Mouse (Mus musculus) fibroblast of lung, adult 2 months (primary cell): ENCODE measurements around the gene Gng7.

Experiments used
- DNase-seq: peaks from one replicate; pipeline ENCODE4 v3.0.0-alpha.2; 2011; ENCODE audit warnings: low read depth

Gng7 gene

DNA sequence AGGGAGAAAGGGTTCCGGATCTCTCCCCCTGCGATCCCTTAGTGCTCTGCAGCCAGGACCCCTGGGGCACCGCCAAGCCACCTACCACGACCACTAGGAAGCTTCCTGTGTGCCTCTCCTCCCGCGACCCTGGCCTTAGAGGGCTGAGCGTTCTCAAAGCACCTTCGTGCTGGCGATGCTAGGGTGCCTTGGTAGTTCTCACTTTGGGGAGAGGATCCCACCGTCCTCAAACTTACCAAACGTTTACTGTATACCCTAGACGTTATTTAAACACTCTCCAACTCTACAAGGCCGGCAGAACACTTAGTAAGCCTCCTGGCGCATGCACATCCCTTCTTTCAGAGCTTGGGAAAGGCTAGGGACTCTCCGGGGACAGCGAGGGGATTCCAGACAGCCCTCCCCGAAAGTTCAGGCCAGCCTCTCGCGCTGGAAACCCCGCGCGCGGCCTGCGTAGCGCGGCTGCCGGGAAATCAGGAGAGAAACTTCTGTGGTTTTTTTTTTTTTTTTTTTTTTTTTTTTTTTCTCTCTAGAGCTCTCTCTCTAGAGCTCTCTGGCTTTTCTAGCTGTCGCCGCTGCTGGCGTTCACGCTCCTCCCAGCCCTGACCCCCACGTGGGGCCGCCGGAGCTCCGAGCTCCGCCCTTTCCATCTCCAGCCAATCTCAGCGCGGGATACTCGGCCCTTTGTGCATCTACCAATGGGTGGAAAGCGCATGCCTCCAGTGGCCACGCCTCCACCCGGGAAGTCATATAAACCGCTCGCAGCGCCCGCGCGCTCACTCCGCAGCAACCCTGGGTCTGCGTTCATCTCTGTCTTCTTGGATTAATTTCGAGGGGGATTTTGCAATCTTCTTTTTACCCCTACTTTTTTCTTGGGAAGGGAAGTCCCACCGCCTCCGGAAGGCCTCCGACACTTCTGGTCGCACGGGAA lies 85.2 kb downstream of the Gng7 start, which contains the start of gene Gadd45b:
TSS of gene Gadd45b (plus strand) at position 775 of the 928 bp plus-strand sequence.
- peak; percentile 98 for DNase-seq

DNA sequence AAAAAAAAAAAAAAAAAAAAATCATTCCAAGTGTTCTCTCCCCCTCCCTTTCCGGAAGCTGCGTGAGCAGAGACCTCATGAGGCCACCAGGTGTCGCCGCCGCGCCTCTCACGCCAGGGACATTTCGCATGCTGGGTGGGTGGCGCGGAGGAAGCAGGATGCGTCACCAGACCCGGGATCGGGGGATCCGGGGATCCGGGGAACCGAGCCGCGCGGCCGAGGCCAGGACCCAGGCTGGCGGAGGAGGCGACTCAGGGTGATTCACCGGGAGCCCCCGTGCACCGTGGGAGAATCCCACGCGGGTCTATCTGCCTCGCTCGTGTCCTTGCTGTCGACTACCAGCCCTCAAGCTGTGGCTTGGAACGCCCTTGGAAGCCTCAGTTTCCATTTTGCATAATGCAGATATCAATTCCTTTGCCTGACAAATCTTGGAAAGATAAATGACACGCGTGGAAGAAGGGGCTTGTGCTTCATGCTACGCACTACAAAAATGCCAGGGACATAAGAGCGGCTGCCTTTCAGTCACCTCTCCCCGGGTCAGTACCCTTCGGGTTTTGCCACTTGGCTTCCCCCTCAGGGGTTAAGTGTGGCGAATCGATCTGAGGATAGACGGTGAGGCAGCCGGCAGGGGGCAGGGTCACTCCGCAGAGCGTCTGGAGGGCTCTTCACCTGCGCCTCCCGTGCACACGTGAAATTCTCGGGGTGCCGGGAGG lies 86.0 kb downstream of the Gng7 start:
- no peak for DNase-seq

GRCm38 (mm10) chr10:80925472-80925871 lies 89.3 kb downstream of the Gng7 start:
- no peak for DNase-seq

- no peak for DNase-seq
Observed at GRCm38 (mm10) chr10:80921923-80922322, 92.8 kb downstream of the Gng7 start.

GRCm38 (mm10) chr10:80917779-80918434 lies 96.8 kb downstream of the Gng7 start, which contains the start of gene Lmnb2:
TSS of gene Lmnb2 (minus strand) at chr10:80918245.
- DNase-seq, result peak; percentile 34

DNA sequence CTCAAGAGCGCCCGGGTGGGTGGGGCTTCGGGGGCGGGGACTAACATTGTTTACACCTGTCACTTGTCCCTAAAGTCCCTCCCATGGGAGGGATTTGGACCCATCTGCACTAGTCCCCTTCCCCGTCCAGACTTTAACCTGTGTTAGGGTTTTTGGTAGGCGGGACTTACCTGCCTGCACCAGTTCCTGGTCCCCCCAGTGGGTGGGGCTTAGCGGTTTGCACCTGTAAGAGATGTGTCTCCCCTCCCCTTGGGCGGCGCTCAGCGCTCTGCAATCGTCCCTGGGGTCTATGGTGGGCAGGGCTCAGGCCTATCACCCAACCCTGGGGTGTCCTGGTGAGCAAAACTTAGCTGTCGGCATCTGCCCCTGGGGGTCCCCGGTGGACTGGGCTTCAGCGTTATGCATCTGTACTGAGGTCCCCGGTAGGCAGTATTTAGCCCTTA lies 97.4 kb downstream of the Gng7 start:
- no peak for DNase-seq

- no peak for DNase-seq
Observed at GRCm38 (mm10) chr10:80915736-80916135, 99.0 kb downstream of the Gng7 start.

GRCm38 (mm10) chr10:80915260-80915659 lies 99.5 kb downstream of the Gng7 start:
- DNase-seq, result no peak

DNA sequence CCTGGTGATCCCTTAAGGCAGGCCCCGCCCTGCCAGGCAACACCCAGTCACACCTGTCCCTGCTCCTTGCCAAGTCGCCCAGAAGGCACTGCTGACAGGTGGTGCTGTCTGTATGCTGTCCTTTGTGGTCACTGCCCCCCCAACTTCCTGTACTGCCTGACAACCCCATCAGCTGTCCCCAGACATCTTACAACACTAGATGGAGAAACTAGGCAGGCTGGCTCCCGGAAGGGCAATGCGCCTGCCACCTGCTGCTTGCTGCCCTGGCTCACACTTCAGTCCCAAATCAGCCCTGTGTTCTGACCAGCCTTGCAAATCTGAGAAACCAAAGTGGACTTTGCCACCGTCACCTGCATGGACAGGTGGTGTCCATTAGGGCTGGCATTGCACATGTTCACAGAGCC lies 100.5 kb downstream of the Gng7 start:
- DNase-seq, result no peak

DNA sequence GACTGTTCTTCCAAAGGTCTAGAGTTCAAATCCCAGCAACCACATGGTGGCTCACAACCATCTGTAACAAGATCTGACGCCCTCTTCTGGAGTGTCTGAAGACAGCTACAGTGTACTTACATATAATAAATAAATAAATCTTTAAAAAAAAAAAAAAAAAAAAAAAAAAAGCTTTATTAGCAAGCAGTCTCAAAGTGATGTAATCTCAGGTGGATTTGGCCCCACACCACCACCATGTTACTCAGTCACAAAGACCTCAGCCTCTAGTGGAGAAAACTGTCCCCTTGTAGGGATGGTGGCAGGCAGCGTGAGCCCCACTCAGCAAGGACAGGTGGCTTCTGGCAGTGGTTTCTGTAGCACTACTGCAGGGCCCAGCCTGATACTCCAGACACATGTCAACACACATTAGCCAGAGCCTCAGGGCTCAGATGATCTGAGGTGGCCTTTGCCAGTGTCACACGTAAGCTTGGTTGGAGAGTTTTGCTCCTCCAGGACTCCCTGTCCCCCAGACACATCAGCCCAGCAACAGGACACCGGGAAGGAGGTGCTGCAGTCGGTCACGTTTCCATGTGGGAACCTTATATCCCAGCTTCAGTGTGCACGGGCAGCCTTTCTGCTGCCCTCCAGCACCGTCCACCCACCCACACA lies 101.3 kb downstream of the Gng7 start:
- no peak for DNase-seq

- no peak for DNase-seq
Observed at GRCm38 (mm10) chr10:80911891-80912290, 102.9 kb downstream of the Gng7 start.

GRCm38 (mm10) chr10:80911354-80911753 lies 103.4 kb downstream of the Gng7 start:
- no peak for DNase-seq

- DNase-seq, result no peak
Observed at GRCm38 (mm10) chr10:80909375-80910162, 105.2 kb downstream of the Gng7 start.

DNA sequence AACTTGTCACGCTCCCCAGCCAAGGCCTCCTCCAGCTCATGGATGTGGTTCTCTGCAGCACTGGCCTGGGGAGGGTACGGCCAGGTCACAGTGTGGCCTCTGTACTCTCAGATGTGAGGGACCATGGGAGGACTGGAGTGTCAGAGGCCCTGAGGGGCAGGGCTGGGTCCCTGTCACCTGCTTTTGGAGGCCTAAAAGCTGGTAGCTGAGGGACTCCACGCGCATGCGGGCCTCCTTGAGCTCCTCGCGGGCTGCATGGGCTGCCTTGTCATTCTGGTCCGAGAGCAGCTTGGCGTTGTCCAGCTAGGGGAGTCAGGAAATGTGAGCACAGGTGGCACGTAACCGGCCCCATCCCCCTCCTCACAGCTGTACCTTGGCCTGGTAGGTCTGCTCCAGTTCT lies 110.0 kb downstream of the Gng7 start:
- no peak for DNase-seq

DNA sequence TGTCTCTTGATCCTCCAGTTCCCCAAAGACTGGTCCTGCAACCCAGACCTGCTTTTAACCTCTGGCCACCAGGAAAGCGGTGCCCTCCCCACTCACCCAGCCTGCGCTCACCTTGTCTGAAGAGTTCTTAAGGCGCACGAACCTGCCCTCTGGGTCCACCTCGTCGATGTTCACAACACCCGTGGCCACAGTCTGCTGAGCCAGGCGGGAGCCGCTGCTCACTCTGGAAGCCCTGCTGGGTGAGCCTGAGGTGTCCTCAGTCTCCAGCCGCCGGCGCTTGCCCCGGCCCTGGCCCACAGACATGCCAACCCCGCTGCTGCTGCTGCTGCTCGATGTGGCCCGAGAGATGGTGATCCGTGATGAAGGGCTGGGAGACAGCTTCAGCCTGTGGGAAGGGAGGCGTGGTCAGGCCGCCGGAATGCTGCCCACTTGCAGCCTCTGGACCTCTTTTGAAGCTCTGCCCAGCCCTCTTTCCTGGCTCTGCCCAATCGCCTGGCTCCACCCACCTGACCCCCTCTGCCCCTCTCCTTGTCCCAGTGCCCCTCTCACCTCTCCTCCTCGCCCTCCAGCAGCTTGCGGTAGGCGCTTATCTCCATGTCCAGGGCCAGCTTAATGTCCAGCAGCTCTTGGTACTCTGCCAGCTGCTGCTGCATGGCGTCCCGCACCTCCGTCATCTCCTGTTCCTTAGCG lies 110.6 kb downstream of the Gng7 start:
- DNase-seq, result no peak

DNA sequence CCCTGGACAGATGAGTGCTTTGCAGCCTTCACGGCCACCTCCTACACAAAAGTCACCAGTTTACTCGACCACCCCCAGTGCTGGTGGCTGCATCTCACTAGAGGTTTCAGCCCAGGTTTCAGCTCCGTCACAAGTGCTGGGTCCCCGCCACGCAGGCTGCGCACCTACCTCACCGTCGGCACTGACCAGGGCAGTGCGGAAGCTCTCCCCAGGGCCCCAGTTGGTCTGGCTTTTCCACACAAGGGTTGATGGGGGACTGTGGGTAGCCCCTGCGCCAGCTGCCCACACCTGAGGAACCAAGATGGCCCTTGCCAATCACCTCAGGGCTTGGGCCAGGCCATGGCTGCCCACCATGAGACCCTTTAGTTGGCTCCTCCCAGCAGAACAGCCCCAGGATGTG lies 111.5 kb downstream of the Gng7 start:
- no peak for DNase-seq

DNA sequence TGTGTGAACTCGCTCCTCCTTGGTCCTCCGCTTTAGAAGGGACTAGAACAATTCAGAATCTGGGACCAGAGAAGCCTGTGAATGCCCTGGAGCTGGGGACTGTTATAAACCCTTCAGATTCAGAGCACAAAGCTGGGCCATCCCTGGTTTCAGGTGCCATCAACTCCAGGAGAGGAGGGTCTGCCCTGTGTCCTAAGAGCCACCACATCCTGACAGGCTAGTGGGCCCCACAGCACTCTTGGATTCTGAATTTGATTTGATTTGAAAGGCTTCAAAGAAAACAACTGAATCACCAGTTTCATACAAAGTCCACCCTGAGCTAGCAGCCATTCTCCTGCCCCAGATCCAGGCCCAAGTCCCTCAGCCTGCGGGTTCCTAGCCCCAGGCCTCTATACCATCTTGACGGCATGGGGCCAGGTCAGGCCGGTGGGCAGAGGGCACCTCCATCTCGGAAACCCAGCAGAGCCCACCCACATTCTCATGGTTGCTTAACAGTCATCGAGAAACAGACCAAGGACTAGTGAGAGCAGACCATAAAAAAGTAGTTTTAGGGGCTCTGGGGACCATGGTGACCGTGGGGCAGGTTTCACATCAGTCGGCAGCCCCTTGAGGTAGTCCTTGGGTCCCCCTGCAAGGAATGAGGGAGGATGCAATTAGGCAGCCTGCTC lies 112.3 kb downstream of the Gng7 start:
- no peak for DNase-seq

DNA sequence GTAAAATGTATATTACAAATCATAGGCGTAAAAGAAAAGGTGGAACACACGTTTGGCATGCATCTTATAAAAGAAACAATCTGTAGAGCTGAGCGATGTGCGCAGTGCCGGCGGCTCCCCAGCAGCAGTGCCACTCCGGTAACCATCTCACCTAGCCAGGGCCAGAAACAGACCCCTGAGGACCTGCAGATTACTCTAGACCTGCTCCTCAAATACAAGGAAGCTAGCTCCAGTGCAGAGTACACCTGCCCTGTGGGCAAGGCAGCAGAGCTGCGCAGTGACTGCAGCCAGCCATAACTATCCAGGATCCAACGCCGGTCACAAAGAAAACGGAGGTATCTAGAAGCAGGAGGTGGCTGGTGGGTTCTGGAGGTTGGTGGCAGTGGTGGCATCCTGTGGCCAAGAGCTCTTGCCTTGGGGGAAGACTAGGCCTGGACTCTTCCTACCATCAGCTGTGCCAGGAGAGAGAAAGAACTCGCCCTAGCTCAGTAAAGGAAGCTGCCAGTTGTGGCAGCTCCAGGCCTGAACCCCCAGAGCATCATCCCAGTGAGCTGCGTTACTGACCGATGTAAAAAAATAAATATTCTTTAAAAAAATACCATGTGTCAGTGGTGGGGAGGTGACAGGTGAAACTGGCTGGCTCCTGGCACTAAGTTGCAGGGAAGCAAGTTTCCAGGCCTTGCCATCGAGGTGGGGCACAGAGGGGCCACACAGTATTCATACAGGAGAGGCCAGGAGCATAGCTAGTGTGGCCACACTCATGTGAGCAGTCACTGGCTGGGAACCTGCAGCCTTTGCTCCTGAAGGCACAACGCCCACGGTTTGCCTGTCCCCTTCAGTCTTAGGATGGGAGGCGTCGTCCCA lies 113.1 kb downstream of the Gng7 start:
- DNase-seq, result no peak
